Mouse (Mus musculus) heart, postnatal 10 days (tissue): ENCODE results near the gene Parva. TPM values are rescaled to one million over a fixed set of nuclear protein-coding genes. Genes with fewer than 3 reads are reported as not detected.
A peak's percentile ranks its signal among the peaks of the same experiment; 100 is the strongest.

Experiments used
- DNase-seq, 2 experiments: peaks; one replicate each; pipeline ENCODE4 v3.0.0; 2021
- intact Hi-C: fragments of 180-260 bp; cut with DNase I; formaldehyde crosslinking; loops from one replicate; pipeline ENCODE4 v1.15.1; 2025
- total RNA-seq, 2 experiments: library from RNA; stranded (reverse); gene quantifications; 2 replicates each; pipeline ENCODE4 v1.2.3; 2021

Parva gene
- total RNA-seq, 2 experiments from 2014 or later, result 88.1 to 92.3 TPM

- no peak for DNase-seq
- intact Hi-C loops, result no loop called here
These were observed 160.1 kb downstream of the Parva start for GRCm38 (mm10) chr7:112587449-112587848.

DNA sequence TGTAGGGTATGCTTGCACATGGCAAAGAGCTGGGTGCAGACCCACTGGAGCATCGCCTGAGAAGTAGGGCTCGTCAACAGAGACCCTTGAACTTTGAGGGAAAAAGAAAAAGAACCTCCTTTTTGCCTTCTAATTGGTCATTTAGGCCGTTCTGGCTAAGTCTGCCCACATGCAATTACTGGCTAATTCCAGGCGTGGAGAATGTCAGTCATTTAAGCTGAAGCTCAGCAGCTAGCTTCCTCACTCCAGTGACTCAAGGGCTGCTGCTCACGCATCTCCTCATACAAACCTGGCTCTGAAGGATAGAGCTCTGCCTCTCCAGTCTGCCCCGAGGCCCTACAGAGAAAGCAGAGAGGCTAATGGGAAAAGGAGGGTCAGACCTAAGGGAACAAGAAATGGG, 162.2 kb downstream of the Parva start:
- DNase-seq, result no peak
- intact Hi-C loops, result no loop called here

DNA sequence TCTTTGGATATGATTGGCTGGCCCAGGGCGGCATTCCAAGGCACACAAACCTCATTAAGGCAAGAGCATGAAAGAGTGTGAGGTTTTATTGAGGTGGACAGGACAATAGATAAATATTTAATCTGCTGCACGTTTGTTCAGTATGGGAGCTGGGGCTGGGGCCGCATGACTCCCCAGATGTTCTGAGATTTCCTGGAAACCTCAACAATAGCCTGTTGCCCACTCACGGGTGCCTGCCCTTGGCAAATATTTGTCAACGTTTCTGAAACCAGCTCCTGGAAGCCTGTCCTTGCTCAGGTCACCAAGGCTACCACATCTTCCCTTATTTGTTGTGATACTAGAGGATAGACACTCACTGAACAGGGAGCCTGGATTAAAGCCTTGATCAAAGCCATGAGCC, 166.3 kb downstream of the Parva start:
- intact Hi-C loops, result no loop called here
- DNase-seq, result no peak

DNA sequence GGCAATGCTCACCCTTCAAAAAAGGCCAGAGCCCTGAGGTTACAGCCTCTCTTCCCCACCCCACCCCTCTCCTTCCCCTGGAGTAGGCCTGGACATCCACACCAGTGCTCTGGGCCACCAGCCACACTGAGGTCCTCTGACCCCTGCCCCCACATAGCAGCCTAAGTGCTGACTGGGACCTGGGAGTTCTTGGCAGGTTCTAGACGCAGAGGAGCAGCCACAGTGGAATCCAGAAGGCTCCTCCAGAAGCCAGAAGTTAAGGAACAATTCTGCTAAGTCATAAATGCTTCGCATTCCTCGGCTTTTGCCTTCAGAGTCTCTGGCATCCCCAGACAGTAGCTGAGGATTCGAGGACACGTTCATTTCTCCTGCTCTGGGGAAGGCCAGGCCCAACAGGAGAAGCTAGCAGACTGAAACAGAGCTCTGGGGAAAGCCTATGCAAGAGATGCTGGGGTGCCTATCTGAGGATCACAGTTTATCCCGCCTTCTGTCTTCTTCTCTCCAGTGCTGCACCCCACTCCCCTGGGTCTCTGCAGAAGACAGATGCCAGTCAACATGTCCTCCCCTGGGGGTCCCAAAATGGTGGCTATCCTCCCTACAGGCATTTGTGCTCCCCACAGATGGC, 168.0 kb downstream of the Parva start:
- DNase-seq, result peak in 1 of 2 experiments; percentile 31
- intact Hi-C loops, result no loop called here

- no peak for DNase-seq
- intact Hi-C loops, result no loop called here
These were observed 172.3 kb downstream of the Parva start for GRCm38 (mm10) chr7:112599650-112600049.

DNA sequence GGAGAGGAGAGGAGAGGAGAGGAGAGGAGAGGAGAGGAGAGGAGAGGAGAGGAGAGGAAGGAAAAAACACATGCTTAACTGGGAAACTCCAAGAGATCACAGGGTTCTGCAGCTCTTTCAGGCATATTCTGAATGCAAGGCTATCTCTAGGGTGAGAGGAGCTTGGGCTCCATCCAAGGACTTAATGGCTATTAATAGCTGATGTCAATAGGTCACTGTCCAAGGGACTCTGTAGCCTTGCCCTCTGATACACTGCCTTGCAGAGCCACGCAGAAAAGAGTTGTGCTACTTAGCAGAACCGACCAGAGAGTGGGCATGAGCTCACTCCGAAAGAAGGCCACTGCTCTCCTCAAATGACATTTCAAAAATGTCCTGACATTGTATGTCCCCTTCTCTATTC, 172.9 kb downstream of the Parva start:
- peak; percentile 72 to 80 for DNase-seq
- intact Hi-C loops, result no loop called here

- intact Hi-C loops, result no loop called here
- DNase-seq, result no peak
These were observed 175.7 kb downstream of the Parva start for GRCm38 (mm10) chr7:112602966-112603365.

GRCm38 (mm10) chr7:112603496-112604170, 176.3 kb downstream of the Parva start:
- peak; percentile 64 to 72 for DNase-seq
- intact Hi-C loops, result no loop called here

DNA sequence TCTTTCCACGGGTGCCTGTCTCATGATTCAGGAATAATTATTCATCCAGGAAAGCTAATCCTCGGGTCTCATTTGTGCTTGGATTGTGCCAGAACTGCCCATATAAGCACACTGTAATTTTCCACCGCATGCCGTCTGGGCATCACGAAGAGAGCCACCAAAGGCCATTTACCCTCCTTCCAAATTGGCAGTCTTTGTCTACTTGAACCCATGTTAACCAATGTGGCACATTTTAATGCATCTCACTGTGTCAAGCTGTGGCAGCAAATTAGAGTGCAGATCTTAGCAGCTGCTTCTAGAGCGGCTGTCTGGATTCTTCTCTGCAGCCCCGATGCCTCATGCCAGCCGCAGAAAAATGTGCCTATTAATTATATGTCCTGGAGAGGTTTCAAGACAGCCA, 176.9 kb downstream of the Parva start:
- DNase-seq, result no peak
- intact Hi-C loops, result no loop called here

- intact Hi-C loops, result no loop called here
- no peak for DNase-seq
These were observed 186.9 kb downstream of the Parva start for GRCm38 (mm10) chr7:112614046-112614790.

DNA sequence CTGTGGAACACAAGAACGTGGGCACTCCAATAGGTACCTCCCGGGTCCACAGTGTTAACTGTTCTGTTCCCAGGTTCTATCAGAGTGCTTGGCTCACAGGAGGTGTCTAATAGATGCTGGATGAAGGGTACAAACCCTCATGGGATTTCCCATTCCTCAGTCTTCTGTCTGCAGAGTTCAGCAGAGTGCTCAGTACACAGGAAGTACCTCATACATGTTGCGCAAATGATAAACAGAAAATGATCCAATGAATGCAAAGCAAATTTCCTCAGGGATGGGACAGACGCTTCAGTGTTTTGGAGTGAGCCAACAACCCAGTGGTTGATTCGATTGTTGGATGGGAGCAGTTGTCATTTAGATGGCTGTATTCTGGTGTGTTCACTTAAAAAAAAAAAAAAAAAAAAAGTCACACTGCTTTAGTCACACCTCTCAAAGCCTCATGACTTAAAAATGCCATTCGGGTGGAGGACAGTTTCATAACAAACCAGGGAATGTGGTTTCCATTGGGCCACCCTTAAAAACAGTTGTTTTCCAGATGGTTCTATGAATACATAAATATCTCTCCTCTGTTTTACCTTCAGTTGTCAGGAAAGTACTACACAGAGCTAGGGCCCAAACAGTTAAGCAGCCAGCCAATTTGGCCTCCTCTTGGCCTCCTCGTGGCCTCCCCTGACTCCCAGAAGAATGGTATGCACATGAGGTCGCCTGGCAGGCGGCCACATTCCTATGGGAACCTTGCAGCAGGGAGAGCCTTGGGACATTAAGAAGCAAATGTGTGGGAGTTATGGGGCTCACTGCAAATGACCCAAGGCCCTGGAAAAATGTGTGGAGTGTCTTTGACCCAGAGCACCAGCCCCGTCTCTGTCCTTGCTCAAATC, 187.7 kb downstream of the Parva start:
- DNase-seq, result peak; percentile 81 to 84
- intact Hi-C loops, result no loop called here

DNA sequence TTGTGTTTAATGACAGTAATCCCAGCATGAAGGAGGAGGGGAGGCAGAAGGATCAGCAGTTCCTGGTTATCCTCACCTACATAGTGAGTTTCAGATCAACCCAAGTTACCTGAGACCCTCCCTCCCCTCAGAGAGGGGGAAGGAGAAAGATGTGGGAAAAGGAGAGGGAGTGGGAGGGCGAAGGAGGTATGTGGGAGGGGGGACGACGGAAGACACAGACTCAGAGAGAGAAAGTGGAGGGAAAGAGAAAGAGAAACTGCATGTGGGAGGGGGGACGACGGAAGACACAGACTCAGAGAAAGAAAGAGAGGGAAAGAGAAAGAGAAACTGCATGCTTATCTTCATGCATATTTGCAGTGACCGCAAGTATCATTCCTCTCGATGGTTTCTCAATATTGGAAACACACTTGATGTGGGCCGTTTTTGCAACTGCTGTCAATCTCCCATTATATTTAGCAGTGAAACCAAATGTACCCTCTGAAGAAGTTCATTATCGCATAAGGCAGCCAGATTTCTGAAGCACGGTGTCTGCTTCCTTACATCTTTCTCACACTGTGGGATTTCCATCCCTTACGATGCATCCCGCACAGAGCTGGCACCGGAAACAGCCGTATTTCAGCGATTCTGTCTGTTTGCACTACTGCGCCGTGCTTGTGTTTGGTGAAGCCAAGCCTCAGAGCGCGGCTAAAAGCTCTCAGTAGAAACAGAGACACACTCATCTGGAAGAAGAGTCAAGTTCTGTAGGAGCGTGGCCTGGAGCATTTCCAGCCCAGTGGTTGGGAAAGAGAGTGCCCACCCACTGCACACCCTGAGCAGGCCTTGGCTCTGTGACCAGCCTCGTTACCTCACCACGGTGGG, 193.2 kb downstream of the Parva start:
- peak; percentile 27 to 38 for DNase-seq
- intact Hi-C loops, result no loop called here

- no peak for DNase-seq
- intact Hi-C loops, result no loop called here
These were observed 200.2 kb downstream of the Parva start for GRCm38 (mm10) chr7:112627481-112627880.

- intact Hi-C loops, result loop anchor here (5.0 kb wide), 1 partner anchor 242 kb away; no protein-coding TSS in a partner anchor
- DNase-seq, result no peak
These were observed 207.4 kb downstream of the Parva start for GRCm38 (mm10) chr7:112634505-112635213.

- intact Hi-C loops, result no loop called here
- DNase-seq, result no peak
These were observed 208.6 kb downstream of the Parva start for GRCm38 (mm10) chr7:112635936-112636335.
